Mouse (Mus musculus): ENCODE measurements at regions not wholly inside any gene's neighbourhood (a gene's known extent, or its start where the extent isn't known, plus 50 kb on each side); places are given as distances from the start of the nearest gene placed in this dataset.

- TF ChIP-seq CTCF (IDR thresholded peaks at IDR 0.05; ENCODE audit: low read depth, low read length): no peak
- TF ChIP-seq POLR2A (IDR thresholded peaks at IDR 0.05; ENCODE audit: insufficient read depth, low read length): no peak
These were observed 160.8 kb upstream of the Spats2l start for GRCm38 (mm10) chr1:57612931-57613804.
